Mouse (Mus musculus) forebrain, embryonic 15.5 days (tissue): ENCODE results near the gene Icosl. TPM values are rescaled to one million over a fixed set of nuclear protein-coding genes. Genes with fewer than 3 reads are reported as not detected.

ENCODE experiments used
- ATAC-seq: fragments of 200-750 bp; cut with Nextera tagmentation; replicated peaks from 2 replicates; pipeline ENCODE4 v1.8.0; 2017; ENCODE audit warnings: mild to moderate bottlenecking, moderate TSS enrichment, moderate library complexity
- H3K27ac ChIP-seq: fragments of 300-500 bp; sonication (generic); replicated peaks from 2 replicates; pipeline ENCODE4 v1.5.1; 2015; ENCODE audit warnings: mild to moderate bottlenecking, inconsistent platforms
- H3K27me3 ChIP-seq: fragments of 300-500 bp; sonication (generic); 2 replicates; pipeline ENCODE4 v1.6.1; 2015; ENCODE audit warnings: inconsistent platforms
- H3K36me3 ChIP-seq: fragments of 300-500 bp; sonication (generic); 2 replicates; pipeline ENCODE4 v1.6.1; 2015; ENCODE audit warnings: mild to moderate bottlenecking, inconsistent platforms
- H3K4me1 ChIP-seq: fragments of 300-500 bp; sonication (generic); 2 replicates; pipeline ENCODE4 v1.6.1; 2015; ENCODE audit warnings: inconsistent platforms
- H3K4me2 ChIP-seq: fragments of 300-500 bp; sonication (generic); replicated peaks from 2 replicates; pipeline ENCODE4 v1.6.1; 2015; ENCODE audit warnings: mild to moderate bottlenecking, inconsistent platforms
- H3K4me3 ChIP-seq: fragments of 300-500 bp; sonication (generic); 2 replicates; pipeline ENCODE4 v1.5.1; 2015; ENCODE audit warnings: mild to moderate bottlenecking, inconsistent platforms
- H3K9ac ChIP-seq: fragments of 300-500 bp; sonication (generic); replicated peaks from 2 replicates; pipeline ENCODE4 v1.6.1; 2015; ENCODE audit warnings: mild to moderate bottlenecking, inconsistent platforms
- H3K9me3 ChIP-seq: fragments of 300-500 bp; sonication (generic); 2 replicates; pipeline ENCODE4 v1.6.1; 2016; ENCODE audit warnings: inconsistent platforms
- WGBS: fragments of 180-500 bp; shearing (Covaris S2); methylation state at CpG from one replicate; pipeline ENCODE4 v1.1.7; 2015; ENCODE audit warnings: mixed read lengths; 5-methylcytosine and 5-hydroxymethylcytosine counted together
- polyA plus RNA-seq: library from polyadenylated mRNA; unstranded; fragments of >200 nt; fragmentation: Nextera tagmentation; extraction: Ambion mirVana; gene quantifications from 2 replicates; pipeline ENCODE4 v1.2.1, GENCODE M21; 2015

Gene Icosl
- polyA plus RNA-seq, 1 experiment from 2014 or later: 0.56 TPM

DNA sequence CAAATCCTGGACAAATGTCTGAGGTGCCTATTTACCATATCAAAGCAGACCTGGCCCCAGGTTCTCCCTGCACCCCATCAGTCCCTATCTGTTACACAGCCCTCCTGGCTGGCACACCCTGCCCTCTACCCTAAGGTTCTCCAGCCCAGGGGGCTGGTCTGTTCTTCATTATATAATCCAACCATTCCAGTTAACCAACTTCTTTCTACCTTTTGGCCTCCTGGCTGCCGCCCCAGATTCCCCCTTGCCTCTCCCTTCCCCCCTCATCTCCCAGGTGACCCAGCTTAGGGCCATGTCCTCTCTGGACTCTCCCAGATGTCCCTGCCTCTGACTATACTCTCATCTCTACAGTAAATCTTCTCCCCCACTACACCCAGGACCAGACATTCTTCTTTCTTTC, 58.8 kb downstream of the Icosl start:
- H3K27ac ChIP-seq: no peak overlapping the region
- no peak overlapping the region for H3K9ac ChIP-seq
- no peaks in the 10 kb centered on the region for H3K9me3 ChIP-seq
- WGBS: 80% methylated on average over 1 of the region's 1 CpGs
- no peak overlapping the region for H3K4me3 ChIP-seq
- H3K4me2 ChIP-seq: no peak overlapping the region
- no peaks in the 10 kb centered on the region for H3K36me3 ChIP-seq
- no peaks in the 10 kb centered on the region for H3K4me1 ChIP-seq
- no peak for ATAC-seq
- no peaks in the 10 kb centered on the region for H3K27me3 ChIP-seq

DNA sequence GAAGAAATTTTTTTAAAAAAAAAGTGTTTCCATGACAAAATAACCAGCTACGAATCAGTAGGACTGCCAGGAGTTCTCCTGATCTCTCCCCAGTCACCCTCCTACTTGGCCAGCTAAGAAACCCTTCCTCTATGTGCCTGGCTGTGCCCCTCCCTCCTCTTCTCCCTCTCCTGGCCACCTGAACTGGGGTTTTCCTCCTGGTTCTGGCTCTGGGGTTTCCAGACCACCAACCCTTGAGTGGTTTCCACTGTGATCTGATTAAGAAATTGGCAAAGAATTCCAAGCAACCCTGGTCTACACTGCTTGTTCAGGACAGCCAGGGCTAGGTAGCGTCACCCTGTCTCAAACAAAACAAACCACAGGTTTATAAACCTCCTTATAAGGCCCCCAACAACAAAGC, 59.5 kb downstream of the Icosl start:
- no peaks in the 10 kb centered on the region for H3K36me3 ChIP-seq
- H3K27me3 ChIP-seq: no peaks in the 10 kb centered on the region
- H3K9me3 ChIP-seq: no peaks in the 10 kb centered on the region
- ATAC-seq: no peak
- H3K4me2 ChIP-seq: no peak overlapping the region
- WGBS: 95% methylated on average over 2 of the region's 2 CpGs
- no peak overlapping the region for H3K9ac ChIP-seq
- no peak overlapping the region for H3K27ac ChIP-seq
- H3K4me1 ChIP-seq: no peaks in the 10 kb centered on the region
- H3K4me3 ChIP-seq: no peak overlapping the region

DNA sequence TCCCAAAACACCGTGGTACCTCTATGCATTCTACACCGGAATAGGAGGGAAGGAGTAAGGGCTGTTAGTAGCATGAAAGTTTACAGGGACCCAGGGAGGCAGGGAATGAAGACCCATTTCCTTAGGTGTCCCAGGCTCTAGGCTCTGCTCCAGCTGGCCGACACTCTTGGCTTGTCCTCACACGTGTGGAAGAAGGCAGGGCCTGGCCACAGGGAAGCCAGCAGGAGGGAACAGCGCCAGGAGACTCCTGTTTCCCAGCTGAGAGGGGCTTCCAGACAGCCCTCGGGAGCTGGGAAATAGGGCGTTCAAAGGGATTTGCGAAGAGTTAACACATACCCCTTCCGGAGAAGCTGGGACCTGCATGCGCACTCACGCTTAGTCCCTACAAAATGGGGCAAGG, 60.3 kb downstream of the Icosl start:
- H3K4me1 ChIP-seq: no peaks in the 10 kb centered on the region
- no peaks in the 10 kb centered on the region for H3K9me3 ChIP-seq
- 61% methylated on average over 11 of the region's 11 CpGs for WGBS
- H3K27me3 ChIP-seq: no peaks in the 10 kb centered on the region
- H3K4me3 ChIP-seq: no peak overlapping the region
- no peak for ATAC-seq
- H3K4me2 ChIP-seq: no peak overlapping the region
- H3K27ac ChIP-seq: no peak overlapping the region
- no peaks in the 10 kb centered on the region for H3K36me3 ChIP-seq
- H3K9ac ChIP-seq: no peak overlapping the region

DNA sequence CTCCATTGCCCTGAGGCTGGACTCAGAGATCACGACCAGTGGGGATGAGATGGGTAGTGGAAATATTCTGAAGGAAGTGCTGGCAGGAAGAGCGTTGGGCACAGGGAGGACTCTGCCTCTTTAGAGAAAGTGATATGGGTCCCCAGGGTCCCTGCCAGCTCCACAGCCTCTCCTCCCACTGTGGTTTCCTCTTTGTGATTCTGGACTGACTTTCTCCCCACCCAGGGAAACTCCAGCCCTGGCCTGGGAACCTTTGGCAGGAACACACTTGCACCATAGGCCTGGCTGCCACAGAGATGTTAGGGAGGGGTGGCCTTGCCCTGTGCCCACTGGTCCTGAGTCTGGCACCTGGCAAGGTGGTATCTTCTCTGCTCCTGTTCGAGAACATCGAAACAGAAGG, 60.9 kb downstream of the Icosl start:
- Histone ChIP-seq H3K36me3 (no peaks in the 10 kb centered on the region), H3K27ac (no peak overlapping the region), H3K27me3 (no peaks in the 10 kb centered on the region), H3K4me1 (peaks cover 2% of the 10 kb centered on the region; the same call in 1 of the 2 replicates), H3K9me3 (no peaks in the 10 kb centered on the region), H3K9ac (no peak overlapping the region), H3K4me3 (no peak overlapping the region), H3K4me2 (no peak overlapping the region)
- no peak for ATAC-seq
- 69% methylated on average over 4 of the region's 4 CpGs for WGBS

Other genes starting within 250 kb of the Icosl start
- gene Krtap10-4, start 242.2 kb upstream of the Icosl start, polyA plus RNA-seq: not detected in 2 replicates
- not detected in 2 replicates for gene Krtap10-10, start 233.4 kb upstream of the Icosl start, polyA plus RNA-seq
- gene Gm36176, start 222.5 kb upstream of the Icosl start, polyA plus RNA-seq: not detected in 2 replicates
- gene Gm10318, start 216.4 kb upstream of the Icosl start, polyA plus RNA-seq: not detected in 2 replicates
- gene Gm3285, start 207.3 kb upstream of the Icosl start, polyA plus RNA-seq: not detected in 2 replicates
- gene Lrrc3, start 166.8 kb upstream of the Icosl start, polyA plus RNA-seq: 11.1 and 11.3 TPM in 2 replicates
- 2.6 and 2.8 TPM in 2 replicates for gene Trpm2, start 98.7 kb upstream of the Icosl start, polyA plus RNA-seq
- gene 1810043G02Rik, start 90.8 kb upstream of the Icosl start, polyA plus RNA-seq: 35.0 and 37.1 TPM in 2 replicates
- 105 and 107 TPM in 2 replicates for gene Pfkl, start 59.2 kb upstream of the Icosl start, polyA plus RNA-seq
- gene Dnmt3l, start 27.4 kb upstream of the Icosl start, polyA plus RNA-seq: not detected in 2 replicates
- 0.23 TPM in 1 of 2 replicates, not detected in the other for gene Aire, start 25.7 kb upstream of the Icosl start, polyA plus RNA-seq
- 23.6 and 26.8 TPM in 2 replicates for gene D10Jhu81e, start 100.5 kb downstream of the Icosl start, polyA plus RNA-seq
- 22.5 and 24.2 TPM in 2 replicates for gene Pwp2, start 115.8 kb downstream of the Icosl start, polyA plus RNA-seq
- 27.2 and 27.5 TPM in 2 replicates for gene Trappc10, start 175.3 kb downstream of the Icosl start, polyA plus RNA-seq